Mouse (Mus musculus) hindbrain, embryonic 15.5 days (tissue): ENCODE measurements around the gene Hspa5. TPM values are rescaled to one million over a fixed set of nuclear protein-coding genes. Genes with fewer than 3 reads are reported as not detected.
"Not testable (repeated sequence)": the region's sequence is repeated elsewhere in the genome, so short reads cannot be mapped to it uniquely, and the experiment has no call there.

Experiments
- ATAC-seq: fragments of 200-750 bp; cut with Nextera tagmentation; 2 replicates; pipeline ENCODE4 v1.8.0; 2017; ENCODE audit warnings: low read depth, moderate number of reproducible peaks, moderate TSS enrichment; ENCODE audit not compliant: low FRiP score
- H3K27ac ChIP-seq: fragments of 300-500 bp; sonication (generic); replicated peaks from 2 replicates; pipeline ENCODE4 v1.5.1; 2015; ENCODE audit warnings: mild to moderate bottlenecking, inconsistent platforms
- H3K27me3 ChIP-seq: fragments of 300-500 bp; sonication (generic); 2 replicates; pipeline ENCODE4 v1.6.1; 2015; ENCODE audit warnings: control low read depth, inconsistent platforms
- H3K36me3 ChIP-seq: fragments of 300-500 bp; sonication (generic); 2 replicates; pipeline ENCODE4 v1.6.1; 2015; ENCODE audit warnings: control low read depth, inconsistent platforms
- H3K4me1 ChIP-seq: fragments of 300-500 bp; sonication (generic); replicated peaks from 2 replicates; pipeline ENCODE4 v1.6.1; 2015; ENCODE audit warnings: control low read depth, inconsistent platforms
- H3K4me2 ChIP-seq: fragments of 300-500 bp; sonication (generic); 2 replicates; pipeline ENCODE4 v1.6.1; 2015; ENCODE audit warnings: moderate library complexity, mild to moderate bottlenecking, inconsistent platforms
- H3K4me3 ChIP-seq: fragments of 300-500 bp; sonication (generic); 2 replicates; pipeline ENCODE4 v1.5.1; 2015; ENCODE audit warnings: mild to moderate bottlenecking, inconsistent platforms
- H3K9ac ChIP-seq: fragments of 300-500 bp; sonication (generic); 2 replicates; pipeline ENCODE4 v1.6.1; 2015; ENCODE audit warnings: inconsistent platforms
- H3K9me3 ChIP-seq: fragments of 300-500 bp; sonication (generic); 2 replicates; pipeline ENCODE4 v1.6.1; 2016; ENCODE audit warnings: control low read depth, inconsistent platforms
- WGBS: fragments of 180-500 bp; shearing (Covaris S2); methylation state at CpG from one replicate; pipeline ENCODE4 v1.1.7; 2015; 5-methylcytosine and 5-hydroxymethylcytosine counted together
- polyA plus RNA-seq: library from polyadenylated mRNA; unstranded; fragments of >200 nt; fragmentation: Nextera tagmentation; extraction: Ambion mirVana; gene quantifications from 2 replicates; pipeline ENCODE4 v1.2.1, GENCODE M21; 2015

Gene Hspa5
- polyA plus RNA-seq, 1 experiment from 2014 or later: 436 TPM

GRCm38 (mm10) chr2:34750245-34750644 is 21.5 kb upstream of the Hspa5 start:
- Histone ChIP-seq H3K4me3 (no peak overlapping the region), H3K27ac (no peak overlapping the region), H3K4me2 (no peak overlapping the region), H3K9me3 (no peaks in the 10 kb centered on the region), H3K36me3 (no peaks in the 10 kb centered on the region), H3K9ac (no peak overlapping the region), H3K4me1 (peaks cover 29% of the 10 kb centered on the region), H3K27me3 (no peaks in the 10 kb centered on the region)
- 87% methylated on average over 2 of the region's 2 CpGs for WGBS
- no peak for ATAC-seq

- Histone ChIP-seq H3K9ac (peak overlapping the region; percentile 98), H3K4me1 (peaks cover 31% of the 10 kb centered on the region), H3K4me2 (peak overlapping the region; percentile 70), H3K36me3 (no peaks in the 10 kb centered on the region), H3K27me3 (no peaks in the 10 kb centered on the region), H3K27ac (peak overlapping the region; percentile 96), H3K9me3 (no peaks in the 10 kb centered on the region), H3K4me3 (peak overlapping the region; percentile 97)
- under 1% methylated on average over 62 of the region's 106 CpGs for WGBS
- ATAC-seq: peak; percentile 93
These were observed 17.8 kb upstream of the Hspa5 start for GRCm38 (mm10) chr2:34753811-34754550.

DNA sequence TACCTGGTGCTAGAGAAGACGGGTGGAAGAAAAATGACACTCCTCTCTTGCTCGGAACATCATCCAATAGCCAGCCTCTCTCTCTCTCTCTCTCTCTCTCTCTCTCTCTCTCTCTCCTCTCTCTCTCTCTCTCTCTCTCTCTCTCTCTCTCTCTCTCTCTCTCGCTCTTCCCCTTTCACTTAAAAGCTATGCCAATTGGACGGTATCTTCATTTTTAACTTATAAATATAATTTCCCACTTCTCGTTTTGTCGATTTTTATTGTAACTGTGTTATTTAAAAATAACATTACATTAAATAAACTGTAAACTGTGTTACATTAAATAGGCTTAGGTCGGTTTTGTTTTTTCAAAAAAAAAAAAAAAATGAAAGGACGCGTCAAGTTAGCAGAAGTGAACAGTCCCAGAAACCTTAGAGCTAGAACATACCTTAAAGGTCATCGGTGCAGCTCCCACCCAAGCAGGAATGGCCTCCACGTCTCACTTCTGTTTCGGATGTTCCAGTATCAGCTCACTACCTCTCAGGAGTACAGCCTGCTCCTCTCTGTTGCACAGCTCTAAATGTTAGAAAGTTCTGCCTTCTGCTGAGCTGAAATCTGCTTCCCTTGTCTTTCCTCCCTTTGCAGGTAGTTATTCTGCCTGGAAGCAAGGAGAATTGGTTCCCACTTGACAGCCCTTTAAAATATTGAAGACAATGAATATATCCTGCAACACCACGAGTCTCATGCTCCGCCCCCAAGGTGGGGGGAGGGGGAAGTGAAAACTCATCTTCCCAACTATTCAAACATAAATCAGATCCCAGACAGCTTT is 17.0 kb upstream of the Hspa5 start, which contains the start of gene Gapvd1:
Gene Gapvd1 (minus strand): TSS at position 682 of the 808 bp plus-strand sequence.
- peak within 1 kb of the TSS; percentile 70 for H3K4me2 ChIP-seq
- peaks cover 29% of the 10 kb centered on the region for H3K4me1 ChIP-seq
- no peaks in the 10 kb centered on the region for H3K27me3 ChIP-seq
- H3K4me3 ChIP-seq: peak within 1 kb of the TSS; percentile 97
- peak within 1 kb of the TSS; percentile 98 for H3K9ac ChIP-seq
- no peaks in the 10 kb centered on the region for H3K9me3 ChIP-seq
- no peak for ATAC-seq
- H3K36me3 ChIP-seq: no peaks in the 10 kb centered on the region
- 1% methylated on average over 13 of the region's 14 CpGs for WGBS
- peak within 1 kb of the TSS; percentile 96 for H3K27ac ChIP-seq

DNA sequence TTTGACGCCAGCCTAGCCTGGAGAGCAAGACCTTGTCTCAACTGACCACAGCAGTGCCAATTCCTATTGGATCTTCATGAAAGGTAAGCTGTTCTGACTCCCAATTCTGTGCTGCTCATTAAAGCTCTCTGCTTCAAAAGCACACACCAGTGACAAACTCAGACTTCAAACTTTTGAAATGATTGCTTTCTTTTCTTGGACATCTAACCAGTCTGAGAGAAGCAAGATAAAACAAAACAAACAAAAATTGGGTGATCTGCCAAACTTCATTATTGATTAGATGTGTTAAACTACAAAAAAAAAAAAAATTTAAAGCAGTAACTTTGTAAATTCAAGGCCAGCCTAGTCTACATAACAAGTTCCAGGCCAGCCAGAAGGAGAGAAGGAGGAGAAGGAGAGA is 14.4 kb upstream of the Hspa5 start:
- H3K4me3 ChIP-seq: no peak overlapping the region
- 72% methylated on average over 1 of the region's 1 CpGs for WGBS

DNA sequence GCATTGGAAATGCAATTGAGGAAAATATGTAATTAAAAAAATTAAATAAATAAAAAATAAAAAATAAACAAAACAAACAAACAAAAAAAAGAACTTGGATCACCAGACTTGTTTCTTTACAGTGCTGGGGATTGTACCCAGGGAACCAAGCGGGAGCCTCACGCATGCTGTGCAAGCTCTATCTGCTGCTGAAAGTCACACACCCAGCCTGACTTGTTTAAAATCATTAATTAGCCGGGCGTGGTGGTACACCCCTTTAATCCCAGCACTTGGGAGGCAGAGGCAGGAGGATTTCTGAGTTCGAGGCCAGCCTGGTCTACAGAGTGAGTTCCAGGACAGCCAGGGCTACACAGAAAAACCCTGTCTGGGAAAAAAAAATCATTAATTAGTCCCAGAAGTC is 10.5 kb upstream of the Hspa5 start:
- not testable (repeated sequence) for H3K9me3 ChIP-seq, H3K4me1 ChIP-seq, H3K9ac ChIP-seq, H3K36me3 ChIP-seq, H3K27ac ChIP-seq, H3K27me3 ChIP-seq, H3K4me2 ChIP-seq, ATAC-seq, H3K4me3 ChIP-seq
- WGBS: 89% methylated on average over 5 of the region's 5 CpGs

More for the DNA sequence above, 14.4 kb upstream of the Hspa5 start:
- no peak overlapping the region for H3K27ac ChIP-seq
- H3K27me3 ChIP-seq: no peaks in the 10 kb centered on the region
- H3K36me3 ChIP-seq: no peaks in the 10 kb centered on the region
- peaks cover 15% of the 10 kb centered on the region for H3K4me1 ChIP-seq
- H3K9me3 ChIP-seq: no peaks in the 10 kb centered on the region
- H3K4me2 ChIP-seq: no peak overlapping the region
- ATAC-seq: no peak
- no peak overlapping the region for H3K9ac ChIP-seq

DNA sequence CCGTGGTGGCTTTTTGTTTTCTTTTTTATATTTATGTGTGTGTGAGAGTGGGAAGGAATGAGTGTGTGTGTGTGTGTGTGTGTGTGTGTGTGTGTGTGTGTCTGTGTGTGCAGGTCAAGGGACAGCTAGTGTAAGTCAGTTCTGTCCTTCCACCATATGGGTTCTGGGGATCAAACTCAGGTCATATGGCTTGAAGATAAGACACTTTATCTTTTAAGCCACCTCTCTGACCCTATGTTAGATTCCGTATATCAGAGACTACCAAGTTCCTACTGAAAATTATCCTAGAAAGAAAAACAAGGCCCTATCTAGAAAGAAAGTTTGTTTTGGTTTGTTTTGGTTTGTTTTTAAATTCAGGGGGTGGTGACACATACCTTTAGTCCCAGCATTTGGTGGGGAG is 9.6 kb upstream of the Hspa5 start:
- Histone ChIP-seq H3K27me3 (no peaks in the 10 kb centered on the region), H3K4me3 (no peak overlapping the region), H3K4me1 (no peaks in the 10 kb centered on the region), H3K9ac (no peak overlapping the region), H3K27ac (no peak overlapping the region), H3K36me3 (no peaks in the 10 kb centered on the region), H3K4me2 (no peak overlapping the region), H3K9me3 (no peaks in the 10 kb centered on the region)
- no peak for ATAC-seq
- WGBS: 87% methylated on average over 2 of the region's 2 CpGs

DNA sequence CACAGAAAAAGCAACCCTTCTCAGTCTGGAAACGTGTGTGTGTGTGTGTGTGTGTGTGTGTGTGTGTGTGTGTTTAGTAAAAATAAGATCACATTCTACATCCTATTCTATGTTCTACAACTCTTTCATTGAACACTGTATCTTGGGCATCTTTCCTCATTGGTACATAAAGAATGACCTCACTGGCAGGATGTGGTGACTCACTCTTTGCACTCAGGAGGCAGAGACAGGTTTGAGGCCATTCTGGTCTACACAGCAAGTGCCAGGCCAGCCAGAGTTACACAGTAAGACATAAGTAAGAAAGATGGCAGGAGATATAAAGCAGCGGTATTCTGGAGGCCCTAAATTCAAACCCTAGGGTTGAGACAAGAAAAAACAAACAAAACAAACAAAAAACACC is 8.9 kb upstream of the Hspa5 start:
- H3K4me1 ChIP-seq: no peaks in the 10 kb centered on the region
- no peak overlapping the region for H3K4me3 ChIP-seq
- H3K36me3 ChIP-seq: no peaks in the 10 kb centered on the region
- whole genome bisulfite sequencing: 74% methylated on average over 2 of the region's 2 CpGs
- H3K27me3 ChIP-seq: no peaks in the 10 kb centered on the region
- no peak overlapping the region for H3K9ac ChIP-seq
- no peaks in the 10 kb centered on the region for H3K9me3 ChIP-seq
- H3K27ac ChIP-seq: no peak overlapping the region
- H3K4me2 ChIP-seq: no peak overlapping the region
- no peak for ATAC-seq

GRCm38 (mm10) chr2:34764801-34765200 is 7.0 kb upstream of the Hspa5 start:
- no peak for ATAC-seq
- H3K4me2 ChIP-seq: no peak overlapping the region
- no peak overlapping the region for H3K4me3 ChIP-seq
- H3K27ac ChIP-seq: no peak overlapping the region
- no peaks in the 10 kb centered on the region for H3K36me3 ChIP-seq
- H3K9me3 ChIP-seq: no peaks in the 10 kb centered on the region
- H3K4me1 ChIP-seq: no peaks in the 10 kb centered on the region
- no peak overlapping the region for H3K9ac ChIP-seq
- no peaks in the 10 kb centered on the region for H3K27me3 ChIP-seq
- 57% methylated on average over 9 of the region's 12 CpGs for WGBS

GRCm38 (mm10) chr2:34770049-34770448 is 1.7 kb upstream of the Hspa5 start:
- peaks cover 20% of the 10 kb centered on the region for H3K36me3 ChIP-seq
- no peak overlapping the region for H3K27ac ChIP-seq
- peaks cover 31% of the 10 kb centered on the region for H3K4me1 ChIP-seq
- H3K4me3 ChIP-seq: peak overlapping the region; percentile 75; the same call in 1 of the 2 replicates
- no peak for ATAC-seq
- H3K27me3 ChIP-seq: no peaks in the 10 kb centered on the region
- peak overlapping the region; percentile 60 for H3K4me2 ChIP-seq
- WGBS: 91% methylated on average over 2 of the region's 2 CpGs
- H3K9me3 ChIP-seq: no peaks in the 10 kb centered on the region
- no peak overlapping the region for H3K9ac ChIP-seq

- Histone ChIP-seq H3K27ac (peak overlapping the region; percentile 89), H3K36me3 (peaks cover 28% of the 10 kb centered on the region), H3K9ac (peak overlapping the region; percentile 77), H3K4me3 (peak overlapping the region; percentile 75), H3K9me3 (no peaks in the 10 kb centered on the region), H3K27me3 (no peaks in the 10 kb centered on the region), H3K4me1 (peaks cover 40% of the 10 kb centered on the region), H3K4me2 (peak overlapping the region; percentile 60)
- ATAC-seq: no peak
- WGBS: 4% methylated on average over 6 of the region's 6 CpGs
These were observed 819 bp upstream of the Hspa5 start for GRCm38 (mm10) chr2:34770951-34771350.

DNA sequence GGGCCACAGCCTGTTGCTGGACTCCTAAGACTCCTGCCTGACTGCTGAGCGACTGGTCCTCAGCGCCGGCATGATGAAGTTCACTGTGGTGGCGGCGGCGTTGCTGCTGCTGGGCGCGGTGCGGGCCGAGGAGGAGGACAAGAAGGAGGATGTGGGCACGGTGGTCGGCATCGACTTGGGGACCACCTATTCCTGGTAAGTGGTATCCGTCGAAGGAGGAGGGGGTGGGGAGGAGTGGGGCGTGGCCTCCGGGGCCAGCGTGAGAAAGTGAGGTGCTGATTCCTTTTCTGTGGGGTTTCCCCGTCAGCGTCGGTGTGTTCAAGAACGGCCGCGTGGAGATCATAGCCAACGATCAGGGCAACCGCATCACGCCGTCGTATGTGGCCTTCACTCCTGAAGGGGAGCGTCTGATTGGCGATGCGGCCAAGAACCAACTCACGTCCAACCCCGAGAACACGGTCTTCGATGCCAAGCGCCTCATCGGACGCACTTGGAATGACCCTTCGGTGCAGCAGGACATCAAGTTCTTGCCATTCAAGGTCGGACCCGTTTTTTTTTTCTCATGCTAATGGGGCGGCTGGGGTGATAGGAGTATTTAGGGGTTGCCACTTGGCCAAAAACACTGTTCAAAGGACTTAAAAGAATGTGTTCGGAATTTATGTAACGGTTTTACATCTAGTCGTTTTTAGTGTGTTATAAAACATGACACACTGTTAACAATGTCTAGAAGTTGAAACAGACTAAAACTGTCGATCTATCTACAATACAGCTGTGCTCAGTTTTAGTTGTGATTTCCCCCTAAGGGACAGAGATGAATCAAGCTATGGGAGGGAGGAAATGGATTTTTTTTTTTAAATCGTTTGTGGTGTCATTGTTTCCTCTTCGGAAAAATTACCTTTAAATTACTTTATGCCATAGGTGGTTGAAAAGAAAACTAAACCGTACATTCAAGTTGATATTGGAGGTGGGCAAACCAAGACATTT is 774 bp downstream of the Hspa5 start:
- peak overlapping the region; percentile 85 for H3K27ac ChIP-seq
- peak overlapping the region; percentile 88 for H3K9ac ChIP-seq
- peaks cover 42% of the 10 kb centered on the region for H3K36me3 ChIP-seq
- no peak for ATAC-seq
- H3K4me1 ChIP-seq: peaks cover 56% of the 10 kb centered on the region
- no peaks in the 10 kb centered on the region for H3K9me3 ChIP-seq
- H3K27me3 ChIP-seq: no peaks in the 10 kb centered on the region
- 3% methylated on average over 48 of the region's 50 CpGs for WGBS
- H3K4me2 ChIP-seq: peak overlapping the region; percentile 71
- H3K4me3 ChIP-seq: peak overlapping the region; percentile 75
